Mouse (Mus musculus): ENCODE results near the gene Fgfr2.

Fgfr2 gene

DNA sequence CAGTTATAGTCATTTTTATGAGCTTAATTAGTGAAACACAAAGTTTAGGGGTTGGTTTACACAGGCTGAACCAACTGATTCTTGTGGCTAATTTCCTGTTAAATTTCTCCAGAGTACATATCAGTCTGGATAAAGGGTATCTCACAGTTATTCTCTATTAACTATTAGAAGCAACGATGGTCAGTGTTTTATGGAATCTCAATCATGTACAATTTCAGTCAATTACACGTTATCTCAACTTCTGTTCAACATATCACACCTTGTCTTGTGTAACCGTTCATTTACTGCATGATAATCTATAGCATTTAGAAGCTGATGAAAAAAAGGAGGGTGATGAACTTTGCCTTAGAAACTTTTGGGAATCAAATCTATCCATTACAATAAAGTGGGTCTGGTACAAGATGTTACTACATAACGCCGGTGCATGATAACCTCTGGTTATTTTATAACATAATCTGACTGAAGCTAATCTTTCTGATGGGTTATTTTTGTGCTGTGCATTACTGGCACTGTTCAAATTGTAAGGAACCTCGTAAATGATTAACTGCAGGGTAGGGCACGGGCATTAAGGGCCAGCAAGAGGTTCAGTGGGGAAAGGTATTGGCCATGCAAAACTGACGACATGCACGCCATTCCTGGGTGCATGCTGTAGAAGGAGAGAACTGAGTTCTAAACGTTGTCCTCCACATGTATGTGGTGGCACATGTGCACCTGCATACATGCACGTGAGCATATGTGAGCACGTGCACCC is 2121.0 kb downstream of the Fgfr2 start:
- in situ Hi-C loops (cut with MboI; ENCODE audit: unreplicated experiment in 2 of 2): no loop called here

DNA sequence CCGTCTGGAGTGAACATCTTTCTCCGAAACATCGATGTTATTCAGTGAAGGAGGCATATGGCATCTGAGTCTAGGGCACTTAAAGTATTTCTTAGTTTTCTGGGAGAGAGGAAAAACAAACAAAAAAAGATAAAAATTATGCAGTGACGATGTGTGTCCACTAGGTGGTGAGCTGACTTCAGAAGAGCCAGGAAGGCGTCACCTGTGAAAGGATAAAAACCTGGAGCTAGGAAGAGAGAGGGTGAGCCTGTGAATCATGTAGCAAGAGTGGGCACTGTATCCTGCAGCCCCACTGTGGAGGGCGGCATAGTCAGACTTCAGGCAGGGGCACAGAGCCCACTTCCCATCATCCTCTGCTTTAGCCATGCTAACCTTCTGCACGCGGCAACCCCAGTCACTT is 2129.2 kb downstream of the Fgfr2 start:
- in situ Hi-C loops (cut with MboI; ENCODE audit: unreplicated experiment in 2 of 2): no loop called here

- in situ Hi-C loops (cut with MboI; ENCODE audit: unreplicated experiment in 2 of 2): no loop called here
These were observed 2131.9 kb downstream of the Fgfr2 start for GRCm38 (mm10) chr7:130991174-130991789.

DNA sequence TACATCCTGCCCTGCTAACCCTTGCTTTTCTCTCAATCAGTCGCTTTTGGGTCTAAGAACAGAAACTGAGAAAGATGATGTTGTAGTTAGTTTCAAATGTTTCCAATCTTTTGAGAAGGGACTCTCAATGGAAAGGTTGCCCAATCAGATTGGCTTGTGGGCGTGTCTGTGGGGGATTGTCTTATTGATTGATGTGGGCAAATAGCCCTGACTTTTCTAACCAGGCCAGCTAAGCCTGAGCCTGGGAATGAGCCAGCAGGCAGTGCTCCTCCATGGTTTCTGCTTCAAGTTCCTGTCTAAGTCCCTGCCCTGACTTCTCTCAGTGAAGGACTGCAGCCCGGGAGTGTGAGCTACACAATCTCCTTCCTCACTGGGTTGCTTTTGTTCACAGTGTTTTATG is 2133.8 kb downstream of the Fgfr2 start:
- in situ Hi-C loops (cut with MboI; ENCODE audit: unreplicated experiment in 2 of 2): no loop called here

- in situ Hi-C loops (cut with MboI; ENCODE audit: unreplicated experiment in 2 of 2): no loop called here
These were observed 2135.0 kb downstream of the Fgfr2 start for GRCm38 (mm10) chr7:130988146-130988545.

GRCm38 (mm10) chr7:130985716-130986115 is 2137.4 kb downstream of the Fgfr2 start:
- in situ Hi-C loops (cut with MboI; ENCODE audit: unreplicated experiment in 2 of 2): no loop called here

- in situ Hi-C loops (cut with MboI; ENCODE audit: unreplicated experiment in 2 of 2): no loop called here
These were observed 2138.0 kb downstream of the Fgfr2 start for GRCm38 (mm10) chr7:130985193-130985592.

DNA sequence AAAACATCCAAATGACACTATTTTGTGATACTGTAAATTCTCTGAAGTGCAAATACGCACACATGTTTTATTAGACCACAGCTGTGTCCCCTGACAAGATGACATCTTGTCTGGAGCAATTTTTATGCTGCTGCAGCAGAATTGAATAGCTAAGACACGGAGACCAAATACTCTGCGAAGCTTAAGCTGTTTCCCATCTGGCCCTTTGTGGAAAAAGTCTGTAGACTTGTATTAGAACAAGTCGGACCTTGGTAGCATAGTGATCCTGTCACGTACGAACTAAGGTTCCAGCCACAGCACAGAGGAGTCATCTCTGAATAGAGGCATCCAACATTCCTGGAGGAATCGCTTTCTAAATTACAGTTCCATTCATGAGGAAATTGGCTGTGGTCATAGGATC is 2138.9 kb downstream of the Fgfr2 start:
- in situ Hi-C loops (cut with MboI; ENCODE audit: unreplicated experiment in 2 of 2): no loop called here

- in situ Hi-C loops (cut with MboI; ENCODE audit: unreplicated experiment in 2 of 2): no loop called here
These were observed 2140.3 kb downstream of the Fgfr2 start for GRCm38 (mm10) chr7:130982881-130983280.

DNA sequence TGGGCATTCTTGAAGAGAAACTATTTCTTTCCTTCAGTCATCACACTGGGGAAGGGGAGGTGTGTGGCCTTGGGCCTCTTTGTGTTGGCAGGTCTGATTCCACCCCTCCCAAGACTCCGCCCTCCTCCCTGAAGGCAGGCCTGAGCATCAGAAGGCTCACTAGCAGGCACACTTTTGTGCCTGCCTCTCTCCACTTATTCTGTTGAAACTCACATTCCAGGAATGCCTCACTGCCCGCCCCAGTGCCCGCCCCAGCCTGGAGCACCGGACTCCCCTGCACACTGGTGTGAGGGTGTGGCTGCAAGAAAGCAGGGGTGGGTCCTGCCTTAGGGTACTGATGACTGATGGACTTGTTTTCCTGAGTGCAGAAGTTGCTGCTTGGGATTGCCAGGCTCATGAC is 2140.8 kb downstream of the Fgfr2 start:
- in situ Hi-C loops (cut with MboI; ENCODE audit: unreplicated experiment in 2 of 2): no loop called here

DNA sequence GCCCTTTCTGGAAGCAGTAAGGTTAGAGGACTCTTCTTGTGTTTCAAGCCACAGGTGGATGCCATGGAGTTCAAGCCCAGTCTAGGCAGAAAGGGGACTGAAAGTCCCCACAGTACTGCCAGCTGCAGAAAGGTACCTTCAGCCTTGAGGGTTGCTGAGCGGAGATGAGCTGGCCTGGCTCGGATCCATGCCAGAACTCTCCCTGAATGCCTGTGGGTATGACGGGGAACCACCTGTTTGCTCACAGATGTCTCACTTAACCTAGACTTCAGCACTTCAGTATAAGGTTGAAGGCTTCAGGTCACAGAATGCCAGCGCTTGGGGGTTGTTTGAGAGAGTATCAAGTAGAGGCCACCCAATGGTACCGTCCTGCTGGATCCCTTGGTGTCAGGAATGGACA is 2143.0 kb downstream of the Fgfr2 start:
- in situ Hi-C loops (cut with MboI; ENCODE audit: unreplicated experiment in 2 of 2): no loop called here

- in situ Hi-C loops (cut with MboI; ENCODE audit: unreplicated experiment in 2 of 2): no loop called here
These were observed 2144.6 kb downstream of the Fgfr2 start for GRCm38 (mm10) chr7:130978545-130978944.

DNA sequence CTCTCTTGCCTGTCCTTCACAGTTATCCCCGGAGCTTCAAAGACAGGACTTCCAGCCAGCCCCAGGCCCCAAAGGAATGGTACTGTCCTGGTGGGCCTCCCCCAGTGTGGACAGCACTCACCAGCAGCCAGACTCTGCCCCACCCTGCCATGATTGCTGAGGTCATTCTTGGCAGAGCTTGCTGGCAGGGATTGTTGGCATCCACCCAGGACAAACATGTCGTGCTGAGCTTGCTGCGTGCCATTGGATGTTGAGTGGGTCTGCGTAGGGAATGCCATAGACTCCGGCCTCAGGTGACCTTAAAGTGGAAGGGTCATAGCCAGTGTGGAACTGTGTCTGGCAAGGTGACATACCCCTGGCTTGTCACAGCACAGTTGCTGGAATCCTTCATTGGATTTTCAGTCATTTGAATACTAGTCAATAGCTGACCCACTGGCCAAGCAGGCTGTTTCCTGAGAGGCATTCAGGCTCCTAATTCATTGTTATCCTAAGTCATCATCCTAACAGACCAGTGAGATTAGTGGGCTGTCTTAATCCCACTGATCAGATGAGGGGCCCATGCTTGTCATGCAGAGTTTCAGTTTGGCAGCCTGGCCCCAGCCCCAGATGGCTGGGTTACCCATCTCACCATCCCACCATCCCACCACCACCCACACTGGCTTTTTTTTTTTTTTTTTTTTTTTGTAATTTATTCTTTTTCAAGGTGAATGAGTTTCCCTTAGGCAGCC is 2145.2 kb downstream of the Fgfr2 start:
- in situ Hi-C loops (cut with MboI; ENCODE audit: unreplicated experiment in 2 of 2): no loop called here

- in situ Hi-C loops (cut with MboI; ENCODE audit: unreplicated experiment in 2 of 2): no loop called here
These were observed 2146.7 kb downstream of the Fgfr2 start for GRCm38 (mm10) chr7:130976305-130976935.

DNA sequence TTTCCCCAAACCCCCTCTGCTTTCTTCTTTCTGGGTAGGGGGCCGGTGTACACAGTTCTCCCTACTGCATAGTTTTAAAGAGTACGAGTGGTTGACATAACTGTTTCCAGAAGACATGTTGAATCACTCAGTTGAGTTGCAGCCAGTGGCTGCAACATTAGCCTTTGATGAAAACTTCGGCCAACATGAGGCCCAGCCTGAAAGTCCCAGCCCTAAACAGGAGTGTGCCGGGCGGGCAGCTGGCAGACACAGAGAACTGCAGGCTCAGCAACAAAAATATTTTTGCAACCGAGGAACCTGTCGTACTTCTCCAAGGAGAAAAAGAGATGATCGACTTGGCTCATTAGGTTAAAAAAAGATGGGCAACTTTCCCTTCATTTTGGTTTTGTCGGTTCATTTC is 2150.4 kb downstream of the Fgfr2 start:
- in situ Hi-C loops (cut with MboI; ENCODE audit: unreplicated experiment in 2 of 2): no loop called here

- in situ Hi-C loops (cut with MboI; ENCODE audit: unreplicated experiment in 2 of 2): no loop called here
These were observed 2153.6 kb downstream of the Fgfr2 start for GRCm38 (mm10) chr7:130969507-130969906.

GRCm38 (mm10) chr7:130969076-130969475 is 2154.1 kb downstream of the Fgfr2 start:
- in situ Hi-C loops (cut with MboI; ENCODE audit: unreplicated experiment in 2 of 2): no loop called here

GRCm38 (mm10) chr7:130968537-130968936 is 2154.6 kb downstream of the Fgfr2 start:
- in situ Hi-C loops (cut with MboI; ENCODE audit: unreplicated experiment in 2 of 2): no loop called here

DNA sequence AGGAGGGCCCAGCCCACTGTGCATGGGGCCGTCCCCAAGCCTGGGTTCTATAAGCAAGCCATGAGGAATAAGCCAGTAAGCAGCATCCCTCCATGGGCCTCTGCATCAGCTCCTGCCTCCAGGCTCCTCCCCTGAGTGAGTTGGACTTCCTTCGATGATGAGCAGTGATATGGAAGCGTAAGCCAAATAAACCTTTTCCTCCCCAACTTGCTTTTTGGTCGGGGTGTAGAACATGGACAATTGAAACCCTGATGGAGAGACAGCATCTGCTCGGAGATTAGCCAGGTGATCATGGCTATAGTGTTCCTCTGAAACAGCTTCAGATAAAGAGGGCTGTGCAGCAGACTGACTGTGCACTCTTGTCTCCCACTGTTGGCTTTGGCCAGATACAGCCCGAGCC is 2155.2 kb downstream of the Fgfr2 start:
- in situ Hi-C loops (cut with MboI; ENCODE audit: unreplicated experiment in 2 of 2): no loop called here

DNA sequence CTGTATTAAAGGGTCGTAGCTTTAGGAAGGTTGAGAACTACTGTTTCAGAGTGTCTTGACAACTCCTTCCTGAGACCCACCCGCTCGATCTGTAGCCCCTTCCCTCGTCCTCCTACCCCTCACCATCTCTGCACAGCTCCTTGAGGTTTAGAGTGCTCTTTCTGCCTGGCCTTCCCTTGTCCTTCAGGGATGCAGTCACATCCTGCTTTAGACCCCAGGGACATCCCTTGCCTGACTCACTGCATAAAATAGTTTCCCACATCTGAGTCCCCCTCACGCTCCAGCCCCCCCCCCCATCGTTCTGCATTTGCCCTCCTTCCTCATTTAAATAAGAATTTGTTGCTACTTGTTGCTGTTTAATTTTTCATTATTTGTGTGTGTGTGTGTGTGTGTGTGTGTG is 2156.3 kb downstream of the Fgfr2 start:
- in situ Hi-C loops (cut with MboI; ENCODE audit: unreplicated experiment in 2 of 2): no loop called here

GRCm38 (mm10) chr7:130966451-130966850 is 2156.7 kb downstream of the Fgfr2 start:
- in situ Hi-C loops (cut with MboI; ENCODE audit: unreplicated experiment in 2 of 2): no loop called here
